Mouse (Mus musculus): Measurements from ENCODE around the gene Smarcd2.

DNA sequence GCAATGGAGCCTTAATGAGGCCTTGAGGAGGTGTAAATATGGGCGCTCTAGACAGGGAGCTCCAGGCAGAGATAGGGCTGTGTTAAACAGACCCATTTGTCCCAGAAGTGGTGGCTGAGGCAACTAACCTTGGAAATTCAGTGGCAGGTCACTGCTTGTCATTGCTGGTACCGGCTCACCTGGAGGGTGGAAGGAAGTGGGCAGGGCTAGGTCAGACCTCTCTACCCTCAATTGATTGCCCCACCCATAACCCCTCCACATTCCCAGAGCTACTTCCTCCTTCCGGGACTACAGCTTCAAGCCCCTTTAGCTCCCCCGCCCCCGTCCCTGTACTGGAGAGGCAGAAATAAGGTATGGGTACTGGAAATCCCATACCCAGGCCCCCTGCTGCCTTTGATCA, 40.8 kb upstream of the Smarcd2 start:
- no peak for TF ChIP-seq POLR2A (IDR thresholded peaks at IDR 0.05; ENCODE audit: low read depth, low read length)
- no peak for TF ChIP-seq CTCF (conservative IDR thresholded peaks at IDR 0.05; ENCODE audit: insufficient read depth, insufficient read length, low read depth, low read length)
